Mouse (Mus musculus) CH12.LX (cell line): Measurements from ENCODE around the gene F2. TPM values are rescaled to one million over a fixed set of nuclear protein-coding genes. Genes with fewer than 3 reads are reported as not detected.

Source experiments
- DNase-seq: peaks from one replicate; pipeline ENCODE4 v3.0.0-alpha.2; 2013; ENCODE audit errors: extremely low read depth
- H3K27ac ChIP-seq: 2 replicates; pipeline ENCODE4 v1.5.1; 2012; ENCODE audit warnings: low read depth, mild to moderate bottlenecking, control low read depth, moderate library complexity; ENCODE audit not compliant: insufficient read depth
- H3K27me3 ChIP-seq: replicated peaks from 2 replicates; pipeline ENCODE3; 2012; ENCODE audit warnings: inconsistent platforms
- H3K36me3 ChIP-seq, 2 experiments: replicated peaks in 1 of 2; 2 replicates each; pipeline versions ENCODE3 to v1.6.1; 2012; ENCODE audit warnings: inconsistent platforms in 1 of 2, low read length in 1 of 2, mild to moderate bottlenecking in 1 of 2, mixed read lengths in 1 of 2, moderate library complexity in 1 of 2; ENCODE audit not compliant: control insufficient read depth in 1 of 2, insufficient read depth in 1 of 2
- H3K4me1 ChIP-seq, 2 experiments: 2 replicates each; pipeline ENCODE4 v1.6.1; 2012; ENCODE audit warnings: inconsistent platforms in 1 of 2, moderate library complexity in 1 of 2; ENCODE audit not compliant: insufficient read depth in 2 of 2, control insufficient read depth in 1 of 2
- H3K4me2 ChIP-seq: 2 replicates; pipeline ENCODE4 v1.6.1; 2012; ENCODE audit warnings: low read depth, mild to moderate bottlenecking, control low read depth; ENCODE audit not compliant: poor library complexity, insufficient read depth, severe bottlenecking
- H3K4me3 ChIP-seq, 3 experiments: fragments of 150-350 bp in 1 of 3; sonication (generic) in 1 of 3; replicated peaks in 1 of 3; 2 replicates each; pipeline versions ENCODE3 to v1.5.1; 2011 to 2012; ENCODE audit warnings: low read depth in 2 of 3, low read length in 2 of 3, mild to moderate bottlenecking in 2 of 3, moderate library complexity in 2 of 3, control low read depth in 1 of 3, improper control_type of control experiment in 1 of 3, inconsistent platforms in 1 of 3, mixed read lengths in 1 of 3; ENCODE audit not compliant: poor library complexity in 1 of 3
- H3K79me2 ChIP-seq: replicated peaks from 2 replicates; pipeline ENCODE4 v1.6.1; 2012; ENCODE audit warnings: mild to moderate bottlenecking, moderate library complexity; ENCODE audit not compliant: control insufficient read depth, poor library complexity, insufficient read depth, severe bottlenecking; ENCODE audit errors: extremely low read depth
- H3K9ac ChIP-seq: 2 replicates; pipeline ENCODE4 v1.6.1; 2012; ENCODE audit warnings: low read depth, mild to moderate bottlenecking, control low read depth, moderate library complexity; ENCODE audit not compliant: insufficient read depth
- H3K9me3 ChIP-seq: replicated peaks from 2 replicates; pipeline ENCODE3; 2012; ENCODE audit warnings: low read length, inconsistent platforms, mixed read lengths
- BHLHE40 ChIP-seq: IDR thresholded peaks from 2 replicates; pipeline ENCODE4 v1.6.1; 2011; ENCODE audit warnings: mild to moderate bottlenecking, low read depth, low read length, improper control_type of control experiment
- CHD1 ChIP-seq: IDR thresholded peaks from 2 replicates; pipeline ENCODE4 v1.6.1; 2012; ENCODE audit warnings: low read depth, low read length, improper control_type of control experiment, inconsistent platforms
- CHD2 ChIP-seq: IDR thresholded peaks from 2 replicates; pipeline ENCODE4 v1.6.1; 2011; ENCODE audit warnings: low read length, improper control_type of control experiment
- CTCF ChIP-seq, 2 experiments: IDR thresholded peaks in 1 of 2; conservative IDR thresholded peaks in 1 of 2; 2 replicates each; pipeline ENCODE4 v1.5.1; 2011 to 2012; ENCODE audit warnings: low read depth in 2 of 2, low read length in 2 of 2, improper control_type of control experiment in 1 of 2, inconsistent platforms in 1 of 2, mild to moderate bottlenecking in 1 of 2, moderate library complexity in 1 of 2
- E2F4 ChIP-seq: IDR thresholded peaks from 2 replicates; pipeline ENCODE4 v1.6.1; 2011; ENCODE audit warnings: low read depth, low read length, improper control_type of control experiment; ENCODE audit not compliant: insufficient replicate concordance
- ELF1 ChIP-seq: IDR thresholded peaks from 2 replicates; pipeline ENCODE4 v1.6.1; 2014; ENCODE audit warnings: low read depth, mild to moderate bottlenecking, inconsistent platforms, low read length, improper control_type of control experiment
- ETS1 ChIP-seq: conservative IDR thresholded peaks from 2 replicates; pipeline ENCODE4 v1.6.1; 2012; ENCODE audit warnings: low read depth, mild to moderate bottlenecking, inconsistent platforms, low read length, improper control_type of control experiment, moderate library complexity
- GABPA ChIP-seq: IDR thresholded peaks from 2 replicates; pipeline ENCODE4 v1.6.1; 2012; ENCODE audit warnings: low read depth, low read length, improper control_type of control experiment, inconsistent platforms; ENCODE audit not compliant: insufficient replicate concordance
- HCFC1 ChIP-seq: IDR thresholded peaks from 2 replicates; pipeline ENCODE4 v1.6.1; 2012; ENCODE audit warnings: low read depth, mild to moderate bottlenecking, inconsistent platforms, low read length, improper control_type of control experiment
- JUN ChIP-seq: IDR thresholded peaks from 2 replicates; pipeline ENCODE4 v1.6.1; 2011; ENCODE audit warnings: low read depth, mild to moderate bottlenecking, low read length, improper control_type of control experiment, moderate library complexity; ENCODE audit not compliant: insufficient read depth
- JUND ChIP-seq: conservative IDR thresholded peaks from 2 replicates; pipeline ENCODE4 v1.6.1; 2011; ENCODE audit warnings: low read depth, low read length, improper control_type of control experiment
- MAFK ChIP-seq: IDR thresholded peaks from 2 replicates; pipeline ENCODE4 v1.6.1; 2011; ENCODE audit warnings: low read length, improper control_type of control experiment; ENCODE audit not compliant: insufficient replicate concordance
- MAZ ChIP-seq: IDR thresholded peaks from 2 replicates; pipeline ENCODE4 v1.6.1; 2012; ENCODE audit warnings: low read depth, mild to moderate bottlenecking, inconsistent platforms, low read length, improper control_type of control experiment, moderate library complexity
- NELFE ChIP-seq: IDR thresholded peaks from 2 replicates; pipeline ENCODE4 v1.6.1; 2011; ENCODE audit warnings: low read depth, low read length, improper control_type of control experiment
- NRF1 ChIP-seq: IDR thresholded peaks from 2 replicates; pipeline ENCODE4 v1.6.1; 2014; ENCODE audit warnings: low read depth, mild to moderate bottlenecking, inconsistent platforms, low read length, improper control_type of control experiment, moderate library complexity
- PAX5 ChIP-seq: IDR thresholded peaks from 2 replicates; pipeline ENCODE4 v1.6.1; 2012; ENCODE audit warnings: low read length, inconsistent platforms, mixed read lengths
- POLR2AphosphoS2 ChIP-seq: IDR thresholded peaks from 2 replicates; pipeline ENCODE4 v1.6.1; 2011; ENCODE audit warnings: low read depth, low read length, improper control_type of control experiment
- RAD21 ChIP-seq: IDR thresholded peaks from 2 replicates; pipeline ENCODE4 v1.6.1; 2011; ENCODE audit warnings: low read depth, mild to moderate bottlenecking, low read length, improper control_type of control experiment, moderate library complexity
- SIN3A ChIP-seq: IDR thresholded peaks from 2 replicates; pipeline ENCODE4 v1.6.1; 2012; ENCODE audit warnings: low read length, improper control_type of control experiment, inconsistent platforms
- TCF12 ChIP-seq: IDR thresholded peaks from 2 replicates; pipeline ENCODE4 v1.6.1; 2014; ENCODE audit warnings: low read depth, mild to moderate bottlenecking, inconsistent platforms, low read length, improper control_type of control experiment
- UBTF ChIP-seq: IDR thresholded peaks from 2 replicates; pipeline ENCODE4 v1.6.1; 2012; ENCODE audit warnings: low read depth, mild to moderate bottlenecking, inconsistent platforms, low read length, improper control_type of control experiment, moderate library complexity
- USF2 ChIP-seq: conservative IDR thresholded peaks from 2 replicates; pipeline ENCODE4 v1.6.1; 2011; ENCODE audit warnings: low read depth, low read length, improper control_type of control experiment
- ZC3H11A ChIP-seq: IDR thresholded peaks from 2 replicates; pipeline ENCODE4 v1.6.1; 2012; ENCODE audit warnings: low read depth, mild to moderate bottlenecking, inconsistent platforms, low read length, improper control_type of control experiment
- ZNF384 ChIP-seq: IDR thresholded peaks from 2 replicates; pipeline ENCODE4 v1.6.1; 2012; ENCODE audit warnings: low read depth, low read length, improper control_type of control experiment, inconsistent platforms
- dilution Hi-C: fragments of 300-500 bp; cut with MboI; formaldehyde crosslinking; loops from 2 replicates; pipeline ENCODE4 v1.14.3; 2020; ENCODE audit warnings: low sequenced_read_pairs; ENCODE audit not compliant: extremely low pct_unique_long_range_greater_than_20kb, extremely low pct_ligation_motif_present
- in situ Hi-C: fragments of 300-500 bp; cut with MboI; formaldehyde crosslinking; loops from 3 replicates; pipeline ENCODE4 v1.14.3; 2019; ENCODE audit warnings: low sequenced_read_pairs, low pct_ligation_motif_present, low pct_unique_long_range_greater_than_20kb, mixed read lengths
- polyA plus RNA-seq: library from polyadenylated mRNA; unstranded; fragments of >175 nt; gene quantifications from 2 replicates; pipeline ENCODE4 v1.2.1, GENCODE M21; 2012; ENCODE audit warnings: low read depth; ENCODE audit not compliant: insufficient read length
- total RNA-seq, 2 experiments: library from RNA; depleted of rRNA; stranded (reverse); fragments of 300-350 nt in 1 of 2; fragments of >200 nt in 1 of 2; gene quantifications; 2 replicates each; pipeline ENCODE4 v1.2.3; 2012 to 2014

Gene F2
- total and polyA plus RNA-seq, 3 experiments: 0.04 TPM; not detected in 2

GRCm38 (mm10) chr2:91652863-91653262 is 16.6 kb upstream of the F2 start:
- no peak overlapping the region for H3K4me2 ChIP-seq
- H3K27ac ChIP-seq: no peak overlapping the region
- H3K9ac ChIP-seq: no peak overlapping the region
- H3K36me3 ChIP-seq: peaks cover 42 to 64% of the 10 kb centered on the region in 2 experiments
- H3K4me1 ChIP-seq: peaks cover 2 to 19% of the 10 kb centered on the region in 2 experiments; a peak in 3 of 4 replicates
- peaks cover 27% of the 10 kb centered on the region for H3K79me2 ChIP-seq
- H3K4me3 ChIP-seq: no peak overlapping the region
- TF ChIP-seq TCF12 (no peak), ETS1 (no peak), MAFK (no peak), UBTF (no peak), RAD21 (no peak), USF2 (no peak), PAX5 (no peak), GABPA (no peak), CHD1 (no peak)
- no peak for DNase-seq
- dilution Hi-C loops (no loop called here), in situ Hi-C loops (no loop called here)
- no peaks in the 10 kb centered on the region for H3K9me3 ChIP-seq
- H3K27me3 ChIP-seq: no peaks in the 10 kb centered on the region

GRCm38 (mm10) chr2:91651458-91652258 is 15.4 kb upstream of the F2 start:
- Histone ChIP-seq H3K9ac (no peak overlapping the region), H3K9me3 (no peaks in the 10 kb centered on the region)
- TF ChIP-seq JUN (no peak), RAD21 (no peak), SIN3A (no peak), ELF1 (no peak), CHD2 (no peak), NRF1 (no peak), MAZ (no peak), HCFC1 (no peak), CTCF (conservative IDR thresholded peaks at IDR 0.05 in 1 of 2, IDR thresholded peaks at IDR 0.05 in 1 of 2; ENCODE audit: low read depth in 2 of 2, low read length in 2 of 2) (no peak), ZC3H11A (no peak), NELFE (no peak), BHLHE40 (no peak), JUND (no peak), ZNF384 (no peak), POLR2AphosphoS2 (no peak), E2F4 (no peak)
- TF ChIP-seq, all 38 proteins: peak for 0
- in situ Hi-C loops (no loop called here), dilution Hi-C loops (no loop called here)
- no peak for DNase-seq
- peaks cover 27% of the 10 kb centered on the region for H3K79me2 ChIP-seq
- no peaks in the 10 kb centered on the region for H3K27me3 ChIP-seq
- H3K36me3 ChIP-seq: peaks cover 41 to 64% of the 10 kb centered on the region in 2 experiments
- H3K4me2 ChIP-seq: no peak overlapping the region
- H3K27ac ChIP-seq: no peak overlapping the region
- no peak overlapping the region for H3K4me3 ChIP-seq
- H3K4me1 ChIP-seq: peaks cover 2 to 25% of the 10 kb centered on the region in 2 experiments; a peak in 3 of 4 replicates
